Mouse (Mus musculus) kidney, embryonic 14.5 days (tissue): ENCODE measurements around the gene Alpk1. TPM values are rescaled to one million over a fixed set of nuclear protein-coding genes. Genes with fewer than 3 reads are reported as not detected.
A peak's percentile ranks its signal among the peaks of the same experiment; 100 is the strongest.

Experiments used
- ATAC-seq: fragments of 200-750 bp; cut with Nextera tagmentation; 2 replicates; pipeline ENCODE4 v1.8.0; 2017; ENCODE audit warnings: moderate number of reproducible peaks, mild to moderate bottlenecking, moderate TSS enrichment, moderate library complexity; ENCODE audit not compliant: low FRiP score, low TSS enrichment
- H3K27ac ChIP-seq: fragments of 300-500 bp; sonication (generic); 2 replicates; pipeline ENCODE4 v1.5.1; 2014; ENCODE audit warnings: low read depth, mild to moderate bottlenecking, low read length, moderate library complexity, mixed read lengths
- H3K27me3 ChIP-seq: fragments of 300-500 bp; sonication (generic); 2 replicates; pipeline ENCODE4 v1.6.1; 2014; ENCODE audit warnings: mild to moderate bottlenecking, low read length; ENCODE audit not compliant: control insufficient read depth, insufficient read depth
- H3K36me3 ChIP-seq: fragments of 300-500 bp; sonication (generic); 2 replicates; pipeline ENCODE4 v1.6.1; 2014; ENCODE audit warnings: low read length, mixed read lengths; ENCODE audit not compliant: control insufficient read depth, insufficient read depth
- H3K4me1 ChIP-seq: fragments of 300-500 bp; sonication (generic); 2 replicates; pipeline ENCODE4 v1.6.1; 2014; ENCODE audit warnings: low read length, mixed read lengths; ENCODE audit not compliant: control insufficient read depth, insufficient read depth
- H3K4me2 ChIP-seq: fragments of 300-500 bp; sonication (generic); replicated peaks from 2 replicates; pipeline ENCODE4 v1.6.1; 2014; ENCODE audit warnings: low read depth, mild to moderate bottlenecking, low read length
- H3K4me3 ChIP-seq: fragments of 300-500 bp; sonication (generic); 2 replicates; pipeline ENCODE4 v1.5.1; 2014; ENCODE audit warnings: mild to moderate bottlenecking, low read length
- H3K9ac ChIP-seq: fragments of 300-500 bp; sonication (generic); 2 replicates; pipeline ENCODE4 v1.6.1; 2014; ENCODE audit warnings: low read depth, mild to moderate bottlenecking, low read length, moderate library complexity
- H3K9me3 ChIP-seq: fragments of 300-500 bp; sonication (generic); 2 replicates; pipeline ENCODE4 v1.6.1; 2016; ENCODE audit warnings: low read length; ENCODE audit not compliant: control insufficient read depth
- WGBS: fragments of 180-500 bp; shearing (Covaris S2); extraction: QIAGEN DNeasy Blood & Tissue Kit; methylation state at CpG from one replicate; pipeline ENCODE4 v1.1.7; 2014; 5-methylcytosine and 5-hydroxymethylcytosine counted together
- polyA plus RNA-seq: library from polyadenylated mRNA; unstranded; fragments of >200 nt; fragmentation: Nextera tagmentation; extraction: Ambion mirVana; gene quantifications from 2 replicates; pipeline ENCODE4 v1.2.1, GENCODE M21; 2014

Gene Alpk1
- polyA plus RNA-seq: 0.49 and 1.2 TPM in 2 replicates

- no peaks in the 10 kb centered on the region for H3K9me3 ChIP-seq
- ATAC-seq: peak; percentile 87
Measured at GRCm38 (mm10) chr3:127780021-127780644, at the start of gene Alpk1. Alpk1 (minus strand) TSS chr3:127780527.

GRCm38 (mm10) chr3:127827123-127827522, 46.8 kb upstream of the Alpk1 start:
- Histone ChIP-seq H3K9ac (no peak overlapping the region), H3K36me3 (peaks cover 3% of the 10 kb centered on the region; the same call in 1 of the 2 replicates), H3K9me3 (no peaks in the 10 kb centered on the region), H3K4me2 (no peak overlapping the region), H3K27ac (peak overlapping the region; percentile 77), H3K4me1 (peaks cover 12% of the 10 kb centered on the region), H3K27me3 (no peaks in the 10 kb centered on the region), H3K4me3 (no peak overlapping the region)
- peak; percentile 81 for ATAC-seq
- 17% methylated on average over 7 of the region's 7 CpGs for WGBS

More at GRCm38 (mm10) chr3:127780021-127780644, at the start of gene Alpk1:
- Histone ChIP-seq H3K9ac (peak within 1 kb of the TSS; percentile 18; the same call in 1 of the 2 replicates), H3K4me2 (peak within 1 kb of the TSS; percentile 58), H3K36me3 (no peaks in the 10 kb centered on the region), H3K27ac (peak within 1 kb of the TSS; percentile 44; the same call in 1 of the 2 replicates), H3K4me1 (no peaks in the 10 kb centered on the region), H3K27me3 (no peaks in the 10 kb centered on the region), H3K4me3 (peak within 1 kb of the TSS; percentile 41)
- under 1% methylated on average over 24 of the region's 24 CpGs for WGBS

- Histone ChIP-seq H3K4me1 (peaks cover 12% of the 10 kb centered on the region), H3K27ac (peak overlapping the region; percentile 77), H3K4me2 (no peak overlapping the region), H3K9ac (no peak overlapping the region), H3K4me3 (no peak overlapping the region), H3K27me3 (no peaks in the 10 kb centered on the region), H3K36me3 (peaks cover 7% of the 10 kb centered on the region; the same call in 1 of the 2 replicates), H3K9me3 (no peaks in the 10 kb centered on the region)
- ATAC-seq: peak; percentile 44; the same call in 1 of the 2 replicates
- 60% methylated on average over 7 of the region's 7 CpGs for WGBS
Measured at GRCm38 (mm10) chr3:127826503-127826902, 46.2 kb upstream of the Alpk1 start.

GRCm38 (mm10) chr3:127823886-127824863, 43.8 kb upstream of the Alpk1 start:
- no peaks in the 10 kb centered on the region for H3K27me3 ChIP-seq
- H3K9me3 ChIP-seq: no peaks in the 10 kb centered on the region
- H3K4me2 ChIP-seq: no peak overlapping the region
- peaks cover 12% of the 10 kb centered on the region for H3K4me1 ChIP-seq
- no peak overlapping the region for H3K27ac ChIP-seq
- H3K36me3 ChIP-seq: peaks cover 17% of the 10 kb centered on the region
- no peak overlapping the region for H3K4me3 ChIP-seq
- no peak overlapping the region for H3K9ac ChIP-seq
- ATAC-seq: no peak
- WGBS: 79% methylated on average over 17 of the region's 17 CpGs

- no peaks in the 10 kb centered on the region for H3K9me3 ChIP-seq
- H3K36me3 ChIP-seq: peaks cover 22% of the 10 kb centered on the region
- H3K9ac ChIP-seq: no peak overlapping the region
- H3K4me2 ChIP-seq: no peak overlapping the region
- H3K4me3 ChIP-seq: no peak overlapping the region
- no peak overlapping the region for H3K27ac ChIP-seq
- no peak for ATAC-seq
- peaks cover under 1% of the 10 kb centered on the region; the same call in 1 of the 2 replicates for H3K4me1 ChIP-seq
- H3K27me3 ChIP-seq: no peaks in the 10 kb centered on the region
- 93% methylated on average over 5 of the region's 5 CpGs for WGBS
Measured at GRCm38 (mm10) chr3:127821209-127821608, 40.9 kb upstream of the Alpk1 start.

GRCm38 (mm10) chr3:127820400-127820799, 40.1 kb upstream of the Alpk1 start:
- Histone ChIP-seq H3K36me3 (peaks cover 22% of the 10 kb centered on the region), H3K9ac (no peak overlapping the region), H3K27ac (no peak overlapping the region), H3K27me3 (no peaks in the 10 kb centered on the region), H3K4me2 (no peak overlapping the region), H3K4me1 (no peaks in the 10 kb centered on the region), H3K9me3 (no peaks in the 10 kb centered on the region), H3K4me3 (no peak overlapping the region)
- ATAC-seq: no peak
- 84% methylated on average over 1 of the region's 1 CpGs for WGBS

GRCm38 (mm10) chr3:127818694-127819663, 38.7 kb upstream of the Alpk1 start:
- H3K4me3 ChIP-seq: no peak overlapping the region
- peak; percentile 53; the same call in 1 of the 2 replicates for ATAC-seq
- 43% methylated on average over 11 of the region's 11 CpGs for WGBS
- H3K27ac ChIP-seq: no peak overlapping the region
- H3K9ac ChIP-seq: no peak overlapping the region
- H3K4me1 ChIP-seq: no peaks in the 10 kb centered on the region
- no peak overlapping the region for H3K4me2 ChIP-seq
- peaks cover 22% of the 10 kb centered on the region for H3K36me3 ChIP-seq
- H3K9me3 ChIP-seq: no peaks in the 10 kb centered on the region
- no peaks in the 10 kb centered on the region for H3K27me3 ChIP-seq

- H3K4me3 ChIP-seq: no peak overlapping the region
- 38% methylated on average over 7 of the region's 7 CpGs for WGBS
Measured at GRCm38 (mm10) chr3:127817120-127817683, 36.9 kb upstream of the Alpk1 start.

More at GRCm38 (mm10) chr3:127817120-127817683, 36.9 kb upstream of the Alpk1 start:
- Histone ChIP-seq H3K4me2 (no peak overlapping the region), H3K9me3 (no peaks in the 10 kb centered on the region), H3K4me1 (no peaks in the 10 kb centered on the region), H3K27ac (no peak overlapping the region), H3K36me3 (peaks cover 35% of the 10 kb centered on the region), H3K9ac (no peak overlapping the region), H3K27me3 (no peaks in the 10 kb centered on the region)
- ATAC-seq: peak; percentile 57; the same call in 1 of the 2 replicates
